Mouse (Mus musculus): ENCODE measurements around the gene Xrcc5.

- no peak for TF ChIP-seq CTCF (IDR thresholded peaks at IDR 0.05; ENCODE audit: control insufficient read depth, insufficient read depth, insufficient replicate concordance, low read depth, low read length)
- no peak for TF ChIP-seq POLR2A (IDR thresholded peaks at IDR 0.05; ENCODE audit: control insufficient read depth, low read depth, low read length)
These were observed 102.7 kb downstream of the Xrcc5 start for GRCm38 (mm10) chr1:72409936-72410335.

Data from testis, adult 2 months (tissue).